Mouse (Mus musculus) midbrain, embryonic 14.5 days (tissue): Measurements from ENCODE around the gene Pde10a. TPM values are rescaled to one million over a fixed set of nuclear protein-coding genes. Genes with fewer than 3 reads are reported as not detected.

ENCODE experiments used
- ATAC-seq: fragments of 200-750 bp; cut with Nextera tagmentation; 2 replicates; pipeline ENCODE4 v1.8.0; 2017; ENCODE audit warnings: moderate number of reproducible peaks, moderate library complexity; ENCODE audit not compliant: low FRiP score, low TSS enrichment
- DNase-seq: peaks from one replicate; pipeline ENCODE4 v3.0.0-alpha.2; 2015
- H3K27ac ChIP-seq: fragments of 300-500 bp; sonication (generic); replicated peaks from 2 replicates; pipeline ENCODE4 v1.5.1; 2014; ENCODE audit warnings: mild to moderate bottlenecking, low read depth, low read length, moderate library complexity
- H3K27me3 ChIP-seq: fragments of 300-500 bp; sonication (generic); 2 replicates; pipeline ENCODE4 v1.6.1; 2014; ENCODE audit warnings: low read length, control low read depth, mixed read lengths; ENCODE audit not compliant: control insufficient read depth, insufficient read depth
- H3K36me3 ChIP-seq: fragments of 300-500 bp; sonication (generic); 2 replicates; pipeline ENCODE4 v1.6.1; 2014; ENCODE audit warnings: low read length, control low read depth; ENCODE audit not compliant: control insufficient read depth, insufficient read depth
- H3K4me1 ChIP-seq: fragments of 300-500 bp; sonication (generic); 2 replicates; pipeline ENCODE4 v1.6.1; 2014; ENCODE audit warnings: mild to moderate bottlenecking, antibody characterized with exemption, low read length, control low read depth; ENCODE audit not compliant: control insufficient read depth, insufficient read depth
- H3K4me2 ChIP-seq: fragments of 300-500 bp; sonication (generic); 2 replicates; pipeline ENCODE4 v1.6.1; 2014; ENCODE audit warnings: mild to moderate bottlenecking, low read length, moderate library complexity
- H3K4me3 ChIP-seq: fragments of 300-500 bp; sonication (generic); replicated peaks from 2 replicates; pipeline ENCODE4 v1.5.1; 2014; ENCODE audit warnings: low read depth, low read length
- H3K9ac ChIP-seq: fragments of 300-500 bp; sonication (generic); replicated peaks from 2 replicates; pipeline ENCODE4 v1.6.1; 2014; ENCODE audit warnings: mild to moderate bottlenecking, low read length, moderate library complexity
- H3K9me3 ChIP-seq: fragments of 300-500 bp; sonication (generic); 2 replicates; pipeline ENCODE4 v1.6.1; 2016; ENCODE audit warnings: low read length, control low read depth, mixed read lengths; ENCODE audit not compliant: control insufficient read depth
- WGBS: fragments of 180-500 bp; shearing (Covaris S2); extraction: QIAGEN DNeasy Blood & Tissue Kit; methylation state at CpG from one replicate; pipeline ENCODE4 v1.1.7; 2014; 5-methylcytosine and 5-hydroxymethylcytosine counted together
- polyA plus RNA-seq: library from polyadenylated mRNA; unstranded; fragments of >200 nt; fragmentation: Nextera tagmentation; extraction: Ambion mirVana; gene quantifications from 2 replicates; pipeline ENCODE4 v1.2.1, GENCODE M21; 2014

Pde10a gene
- polyA plus RNA-seq, 1 experiment from 2014 or later: 14.1 TPM

- Histone ChIP-seq H3K9ac (peak overlapping the region; percentile 45), H3K4me1 (peaks cover 26% of the 10 kb centered on the region), H3K27ac (peak overlapping the region; percentile 81), H3K36me3 (no peaks in the 10 kb centered on the region), H3K4me2 (peak overlapping the region; percentile 58), H3K4me3 (peak overlapping the region; percentile 32), H3K9me3 (no peaks in the 10 kb centered on the region), H3K27me3 (no peaks in the 10 kb centered on the region)
- WGBS: 2% methylated on average over 16 of the region's 16 CpGs
- peak; percentile 90 for ATAC-seq
- DNase-seq: peak; percentile 96
Measured at GRCm38 (mm10) chr17:8508305-8509141, 16.6 kb upstream of the Pde10a start.

- no peak overlapping the region for H3K4me3 ChIP-seq
- no peak overlapping the region for H3K27ac ChIP-seq
- no peaks in the 10 kb centered on the region for H3K4me1 ChIP-seq
- no peaks in the 10 kb centered on the region for H3K9me3 ChIP-seq
- no peak overlapping the region for H3K9ac ChIP-seq
- ATAC-seq: no peak
- no peaks in the 10 kb centered on the region for H3K36me3 ChIP-seq
- no peaks in the 10 kb centered on the region for H3K27me3 ChIP-seq
- WGBS: 87% methylated on average over 6 of the region's 6 CpGs
- DNase-seq: no peak
- H3K4me2 ChIP-seq: no peak overlapping the region
Measured at GRCm38 (mm10) chr17:8516006-8516405, 9.2 kb upstream of the Pde10a start.

GRCm38 (mm10) chr17:8523986-8524385 lies 1.2 kb upstream of the Pde10a start:
- H3K4me2 ChIP-seq: peak overlapping the region; percentile 70
- ATAC-seq (0 out of 2 replicates have a peak, but pooled peaks have one; percentile 36), DNase-seq (peak; percentile 50)
- WGBS: 20% methylated on average over 3 of the region's 3 CpGs
- H3K36me3 ChIP-seq: no peaks in the 10 kb centered on the region
- no peaks in the 10 kb centered on the region for H3K9me3 ChIP-seq
- H3K9ac ChIP-seq: peak overlapping the region; percentile 64
- peak overlapping the region; percentile 58 for H3K4me3 ChIP-seq
- H3K27ac ChIP-seq: peak overlapping the region; percentile 70
- peaks cover 17% of the 10 kb centered on the region for H3K4me1 ChIP-seq
- peaks cover 10% of the 10 kb centered on the region for H3K27me3 ChIP-seq

GRCm38 (mm10) chr17:8524387-8525165 lies 596 bp upstream of the Pde10a start:
- peak; percentile 92 for ATAC-seq
- Histone ChIP-seq H3K27me3 (peaks cover 10% of the 10 kb centered on the region), H3K27ac (peak overlapping the region; percentile 70), H3K9me3 (no peaks in the 10 kb centered on the region), H3K4me2 (peak overlapping the region; percentile 70), H3K4me3 (peak overlapping the region; percentile 58), H3K9ac (peak overlapping the region; percentile 64), H3K4me1 (peaks cover 17% of the 10 kb centered on the region), H3K36me3 (no peaks in the 10 kb centered on the region)
- WGBS: under 1% methylated on average over 42 of the region's 45 CpGs
- DNase-seq: peak; percentile 93

GRCm38 (mm10) chr17:8525971-8526740 lies 984 bp downstream of the Pde10a start:
- H3K27me3 ChIP-seq: peaks cover 10% of the 10 kb centered on the region
- H3K4me3 ChIP-seq: peak overlapping the region; percentile 58
- WGBS: 2% methylated on average over 21 of the region's 21 CpGs
- H3K4me2 ChIP-seq: peak overlapping the region; percentile 70
- H3K27ac ChIP-seq: no peak overlapping the region
- ATAC-seq (no peak), DNase-seq (peak; percentile 58)
- H3K9ac ChIP-seq: peak overlapping the region; percentile 5; the same call in 1 of the 2 replicates
- no peaks in the 10 kb centered on the region for H3K36me3 ChIP-seq
- H3K4me1 ChIP-seq: peaks cover 17% of the 10 kb centered on the region
- H3K9me3 ChIP-seq: no peaks in the 10 kb centered on the region

- Histone ChIP-seq H3K27me3 (peaks cover 10% of the 10 kb centered on the region), H3K4me3 (no peak overlapping the region)
Measured at GRCm38 (mm10) chr17:8526815-8527261, 1.7 kb downstream of the Pde10a start.

GRCm38 (mm10) chr17:8528641-8529040 lies 3.5 kb downstream of the Pde10a start:
- Histone ChIP-seq H3K9ac (no peak overlapping the region), H3K36me3 (no peaks in the 10 kb centered on the region), H3K4me1 (peaks cover 11% of the 10 kb centered on the region), H3K4me3 (no peak overlapping the region), H3K4me2 (no peak overlapping the region), H3K27me3 (peaks cover 7% of the 10 kb centered on the region; the same call in 1 of the 2 replicates), H3K27ac (no peak overlapping the region), H3K9me3 (no peaks in the 10 kb centered on the region)
- no peak for DNase-seq
- no peak for ATAC-seq
- WGBS: 85% methylated on average over 3 of the region's 3 CpGs

More at GRCm38 (mm10) chr17:8526815-8527261, 1.7 kb downstream of the Pde10a start:
- no peak overlapping the region for H3K4me2 ChIP-seq
- H3K9ac ChIP-seq: no peak overlapping the region
- ATAC-seq (no peak), DNase-seq (no peak)
- WGBS: 16% methylated on average over 9 of the region's 9 CpGs
- H3K9me3 ChIP-seq: no peaks in the 10 kb centered on the region
- H3K4me1 ChIP-seq: peaks cover 17% of the 10 kb centered on the region
- no peak overlapping the region for H3K27ac ChIP-seq
- H3K36me3 ChIP-seq: no peaks in the 10 kb centered on the region

- Histone ChIP-seq H3K9ac (no peak overlapping the region), H3K4me3 (no peak overlapping the region), H3K27ac (no peak overlapping the region), H3K27me3 (no peaks in the 10 kb centered on the region), H3K4me1 (no peaks in the 10 kb centered on the region), H3K9me3 (no peaks in the 10 kb centered on the region), H3K4me2 (no peak overlapping the region), H3K36me3 (no peaks in the 10 kb centered on the region)
- 65% methylated on average over 4 of the region's 4 CpGs for WGBS
- DNase-seq: no peak
- ATAC-seq: no peak
Measured at GRCm38 (mm10) chr17:8532609-8533008, 7.4 kb downstream of the Pde10a start.
